Mouse (Mus musculus): ENCODE measurements around the gene Msx1. TPM values are rescaled to one million over a fixed set of nuclear protein-coding genes. Genes with fewer than 3 reads are reported as not detected.

Gene Msx1
- polyA plus RNA-seq, 1 experiment from 2014 or later: 1.1 TPM

- no peaks in the 10 kb centered on the region for H3K27me3 ChIP-seq (ENCODE audit: control insufficient read depth, insufficient read depth, low read length)
- H3K36me3 ChIP-seq (ENCODE audit: control insufficient read depth, insufficient read depth, low read length): no peaks in the 10 kb centered on the region
- no peak overlapping the region for H3K4me3 ChIP-seq (ENCODE audit: low read depth, low read length)
- DNase-seq (ENCODE audit: low spot score) (no peak), ATAC-seq (ENCODE audit: low FRiP score, low TSS enrichment) (no peak)
- H3K27ac ChIP-seq (replicated peaks): no peak overlapping the region
- H3K9me3 ChIP-seq (ENCODE audit: control insufficient read depth, low read length): no peaks in the 10 kb centered on the region
- 76% methylated on average over 5 of the region's 5 CpGs for WGBS
- no peak overlapping the region for H3K9ac ChIP-seq (ENCODE audit: low read length)
- H3K4me1 ChIP-seq (replicated peaks; ENCODE audit: control insufficient read depth, insufficient read depth): no peaks in the 10 kb centered on the region
- H3K4me2 ChIP-seq (replicated peaks; ENCODE audit: low read depth): no peak overlapping the region
- TF ChIP-seq CTCF (IDR thresholded peaks at IDR 0.05; ENCODE audit: low read depth): no peak
- TF ChIP-seq EP300 (optimal IDR thresholded peaks at IDR 0.05): no peak
These were observed 27.6 kb downstream of the Msx1 start for GRCm38 (mm10) chr5:37796751-37797150.

- TF ChIP-seq CTCF (IDR thresholded peaks at IDR 0.05; ENCODE audit: low read depth) (no peak), EP300 (optimal IDR thresholded peaks at IDR 0.05) (no peak)
- Histone ChIP-seq H3K9me3 (ENCODE audit: control insufficient read depth, low read length) (no peaks in the 10 kb centered on the region), H3K4me1 (replicated peaks; ENCODE audit: control insufficient read depth, insufficient read depth) (no peaks in the 10 kb centered on the region), H3K4me3 (ENCODE audit: low read depth, low read length) (no peak overlapping the region), H3K27ac (replicated peaks) (no peak overlapping the region), H3K4me2 (replicated peaks; ENCODE audit: low read depth) (no peak overlapping the region), H3K36me3 (ENCODE audit: control insufficient read depth, insufficient read depth, low read length) (no peaks in the 10 kb centered on the region), H3K27me3 (ENCODE audit: control insufficient read depth, insufficient read depth, low read length) (no peaks in the 10 kb centered on the region), H3K9ac (ENCODE audit: low read length) (no peak overlapping the region)
- 85% methylated on average over 6 of the region's 6 CpGs for WGBS
- ATAC-seq (ENCODE audit: low FRiP score, low TSS enrichment) (no peak), DNase-seq (ENCODE audit: low spot score) (no peak)
These were observed 28.7 kb downstream of the Msx1 start for GRCm38 (mm10) chr5:37795691-37796090.

- DNase-seq (ENCODE audit: low spot score) (no peak), ATAC-seq (ENCODE audit: low FRiP score, low TSS enrichment) (no peak)
- no peaks in the 10 kb centered on the region for H3K4me1 ChIP-seq (replicated peaks; ENCODE audit: control insufficient read depth, insufficient read depth)
- no peak overlapping the region for H3K9ac ChIP-seq (ENCODE audit: low read length)
- H3K4me3 ChIP-seq (ENCODE audit: low read depth, low read length): no peak overlapping the region
- H3K36me3 ChIP-seq (ENCODE audit: control insufficient read depth, insufficient read depth, low read length): no peaks in the 10 kb centered on the region
- H3K4me2 ChIP-seq (replicated peaks; ENCODE audit: low read depth): no peak overlapping the region
- no peaks in the 10 kb centered on the region for H3K27me3 ChIP-seq (ENCODE audit: control insufficient read depth, insufficient read depth, low read length)
- no peak overlapping the region for H3K27ac ChIP-seq (replicated peaks)
- 45% methylated on average over 5 of the region's 5 CpGs for WGBS
- TF ChIP-seq CTCF (IDR thresholded peaks at IDR 0.05; ENCODE audit: low read depth) (peak; percentile 36; the same call in 1 of the 2 replicates), EP300 (optimal IDR thresholded peaks at IDR 0.05) (no peak)
- H3K9me3 ChIP-seq (ENCODE audit: control insufficient read depth, low read length): no peaks in the 10 kb centered on the region
These were observed 32.2 kb downstream of the Msx1 start for GRCm38 (mm10) chr5:37792154-37792553.

DNA sequence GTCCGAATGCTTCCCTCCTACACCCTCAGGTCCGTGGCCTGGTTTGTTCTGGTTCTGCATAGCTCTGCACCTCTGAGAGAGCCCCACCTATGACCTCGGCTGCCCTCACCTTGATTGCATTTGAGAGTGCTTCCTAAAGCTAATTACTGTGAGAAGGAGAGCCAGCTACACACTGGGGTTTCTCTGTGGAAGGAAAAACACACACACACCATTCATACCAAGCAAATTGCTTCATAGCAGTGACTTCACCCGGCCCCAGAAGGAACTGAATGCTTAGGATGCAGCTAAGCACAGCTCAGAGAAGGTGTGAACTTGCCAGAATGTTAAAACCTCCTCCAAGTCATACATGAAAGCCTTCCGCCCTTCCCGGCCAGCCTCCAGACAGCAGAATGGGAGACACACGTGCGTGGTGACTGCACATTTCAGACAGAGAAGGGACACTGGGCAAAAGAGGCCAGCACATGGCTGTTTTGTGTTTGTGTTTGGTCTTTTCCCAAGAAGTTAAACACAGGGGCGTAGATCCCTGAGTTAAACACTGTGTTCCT lies 39.5 kb downstream of the Msx1 start:
- Histone ChIP-seq H3K4me3 (ENCODE audit: low read depth, low read length) (no peak overlapping the region), H3K9me3 (ENCODE audit: control insufficient read depth, low read length) (no peaks in the 10 kb centered on the region), H3K27me3 (ENCODE audit: control insufficient read depth, insufficient read depth, low read length) (no peaks in the 10 kb centered on the region), H3K4me2 (replicated peaks; ENCODE audit: low read depth) (no peak overlapping the region), H3K4me1 (replicated peaks; ENCODE audit: control insufficient read depth, insufficient read depth) (no peaks in the 10 kb centered on the region), H3K9ac (ENCODE audit: low read length) (no peak overlapping the region), H3K27ac (replicated peaks) (no peak overlapping the region), H3K36me3 (ENCODE audit: control insufficient read depth, insufficient read depth, low read length) (no peaks in the 10 kb centered on the region)
- no peak for ATAC-seq (ENCODE audit: low FRiP score, low TSS enrichment)
- WGBS: 70% methylated on average over 9 of the region's 9 CpGs
- TF ChIP-seq CTCF (IDR thresholded peaks at IDR 0.05; ENCODE audit: low read depth): no peak
- TF ChIP-seq EP300 (optimal IDR thresholded peaks at IDR 0.05): no peak
- no peak for DNase-seq (ENCODE audit: low spot score)

- TF ChIP-seq CTCF (IDR thresholded peaks at IDR 0.05; ENCODE audit: low read depth) (no peak), EP300 (optimal IDR thresholded peaks at IDR 0.05) (no peak)
- Histone ChIP-seq H3K4me2 (replicated peaks; ENCODE audit: low read depth) (no peak overlapping the region), H3K9me3 (ENCODE audit: control insufficient read depth, low read length) (no peaks in the 10 kb centered on the region), H3K36me3 (ENCODE audit: control insufficient read depth, insufficient read depth, low read length) (no peaks in the 10 kb centered on the region), H3K27me3 (ENCODE audit: control insufficient read depth, insufficient read depth, low read length) (no peaks in the 10 kb centered on the region), H3K4me3 (ENCODE audit: low read depth, low read length) (no peak overlapping the region), H3K4me1 (replicated peaks; ENCODE audit: control insufficient read depth, insufficient read depth) (no peaks in the 10 kb centered on the region), H3K27ac (replicated peaks) (no peak overlapping the region), H3K9ac (ENCODE audit: low read length) (no peak overlapping the region)
- ATAC-seq (ENCODE audit: low FRiP score, low TSS enrichment) (no peak), DNase-seq (ENCODE audit: low spot score) (no peak)
- 66% methylated on average over 8 of the region's 8 CpGs for WGBS
These were observed 41.1 kb downstream of the Msx1 start for GRCm38 (mm10) chr5:37783306-37783705.

- Histone ChIP-seq H3K4me1 (replicated peaks; ENCODE audit: control insufficient read depth, insufficient read depth) (no peaks in the 10 kb centered on the region), H3K9me3 (ENCODE audit: control insufficient read depth, low read length) (no peaks in the 10 kb centered on the region), H3K27ac (replicated peaks) (no peak overlapping the region), H3K36me3 (ENCODE audit: control insufficient read depth, insufficient read depth, low read length) (no peaks in the 10 kb centered on the region), H3K4me3 (ENCODE audit: low read depth, low read length) (no peak overlapping the region), H3K4me2 (replicated peaks; ENCODE audit: low read depth) (no peak overlapping the region), H3K27me3 (ENCODE audit: control insufficient read depth, insufficient read depth, low read length) (no peaks in the 10 kb centered on the region), H3K9ac (ENCODE audit: low read length) (no peak overlapping the region)
- TF ChIP-seq CTCF (IDR thresholded peaks at IDR 0.05; ENCODE audit: low read depth): peak; percentile 35; the same call in 1 of the 2 replicates
- no peak for TF ChIP-seq EP300 (optimal IDR thresholded peaks at IDR 0.05)
- DNase-seq (ENCODE audit: low spot score) (no peak), ATAC-seq (ENCODE audit: low FRiP score, low TSS enrichment) (no peak)
- 33% methylated on average over 5 of the region's 5 CpGs for WGBS
These were observed 48.7 kb downstream of the Msx1 start for GRCm38 (mm10) chr5:37775681-37776080.
